Mouse (Mus musculus): ENCODE measurements at regions not wholly inside any gene's neighbourhood (a gene's known extent, or its start where the extent isn't known, plus 50 kb on each side); places are given as distances from the start of the nearest gene placed in this dataset.

DNA sequence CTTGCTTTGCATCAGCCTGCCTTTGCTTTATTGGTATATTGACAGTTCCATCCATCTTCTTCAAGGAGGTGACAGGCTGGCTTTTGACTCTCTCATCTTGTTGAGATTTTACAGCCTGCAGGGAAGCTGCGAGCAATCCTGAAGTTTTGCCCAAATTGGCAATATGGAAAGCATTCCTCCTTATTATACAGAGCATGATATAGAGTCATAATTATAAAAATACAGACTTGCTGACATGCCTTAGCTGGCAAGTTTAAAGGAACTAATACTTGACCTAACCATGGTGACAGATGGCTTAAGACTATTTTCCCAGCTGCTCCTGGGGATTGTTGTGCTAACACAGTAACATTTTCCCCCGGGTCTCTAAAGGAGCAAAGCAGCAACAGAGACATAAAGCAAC, 1078.6 kb upstream of the Sel1l start:
- H3K36me3 ChIP-seq (ENCODE audit: control insufficient read depth, insufficient read depth, low read length), result no peaks in the 10 kb centered on the region
- H3K4me1 ChIP-seq (replicated peaks; ENCODE audit: control insufficient read depth, insufficient read depth), result no peaks in the 10 kb centered on the region
- no peaks in the 10 kb centered on the region for H3K9me3 ChIP-seq (ENCODE audit: control insufficient read depth, low read length)
- no peak overlapping the region for H3K4me2 ChIP-seq (replicated peaks; ENCODE audit: low read depth)
- DNase-seq (ENCODE audit: low spot score) (no peak), ATAC-seq (ENCODE audit: low FRiP score, low TSS enrichment) (no peak)
- no peak overlapping the region for H3K9ac ChIP-seq (ENCODE audit: low read length)
- TF ChIP-seq CTCF (IDR thresholded peaks at IDR 0.05; ENCODE audit: low read depth), result no peak
- no peak for TF ChIP-seq EP300 (optimal IDR thresholded peaks at IDR 0.05)
- no peak overlapping the region for H3K27ac ChIP-seq (replicated peaks)
- H3K4me3 ChIP-seq (ENCODE audit: low read depth, low read length), result no peak overlapping the region
- 40% methylated on average over 2 of the region's 2 CpGs for WGBS
- no peaks in the 10 kb centered on the region for H3K27me3 ChIP-seq (ENCODE audit: control insufficient read depth, insufficient read depth, low read length)

DNA sequence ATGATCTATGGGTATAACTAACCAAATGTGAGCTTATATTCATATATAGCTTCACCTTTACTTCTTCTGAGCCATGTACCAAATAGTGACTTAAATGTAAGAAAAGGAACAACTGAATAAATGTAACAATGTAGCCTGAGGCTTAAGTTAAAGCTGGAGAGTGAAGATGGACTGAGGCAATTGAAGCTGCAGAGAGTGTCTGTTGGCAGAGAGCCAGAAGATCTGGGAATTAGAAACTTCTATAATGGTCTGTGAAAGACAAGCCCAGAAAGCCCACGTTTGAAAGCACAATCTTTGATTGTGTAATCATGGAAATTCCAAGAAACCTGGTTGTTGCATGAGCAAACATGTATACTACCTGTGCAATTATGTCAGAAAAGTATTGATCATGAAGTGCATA, 1078.0 kb upstream of the Sel1l start:
- Histone ChIP-seq H3K4me1 (replicated peaks; ENCODE audit: control insufficient read depth, insufficient read depth) (no peaks in the 10 kb centered on the region), H3K9me3 (ENCODE audit: control insufficient read depth, low read length) (no peaks in the 10 kb centered on the region), H3K27ac (replicated peaks) (no peak overlapping the region), H3K9ac (ENCODE audit: low read length) (no peak overlapping the region), H3K27me3 (ENCODE audit: control insufficient read depth, insufficient read depth, low read length) (no peaks in the 10 kb centered on the region), H3K4me2 (replicated peaks; ENCODE audit: low read depth) (no peak overlapping the region), H3K4me3 (ENCODE audit: low read depth, low read length) (no peak overlapping the region), H3K36me3 (ENCODE audit: control insufficient read depth, insufficient read depth, low read length) (no peaks in the 10 kb centered on the region)
- DNase-seq (ENCODE audit: low spot score), result no peak
- 3% methylated on average over 1 of the region's 1 CpGs for WGBS
- TF ChIP-seq CTCF (IDR thresholded peaks at IDR 0.05; ENCODE audit: low read depth) (no peak), EP300 (optimal IDR thresholded peaks at IDR 0.05) (no peak)
- ATAC-seq (ENCODE audit: low FRiP score, low TSS enrichment), result no peak

DNA sequence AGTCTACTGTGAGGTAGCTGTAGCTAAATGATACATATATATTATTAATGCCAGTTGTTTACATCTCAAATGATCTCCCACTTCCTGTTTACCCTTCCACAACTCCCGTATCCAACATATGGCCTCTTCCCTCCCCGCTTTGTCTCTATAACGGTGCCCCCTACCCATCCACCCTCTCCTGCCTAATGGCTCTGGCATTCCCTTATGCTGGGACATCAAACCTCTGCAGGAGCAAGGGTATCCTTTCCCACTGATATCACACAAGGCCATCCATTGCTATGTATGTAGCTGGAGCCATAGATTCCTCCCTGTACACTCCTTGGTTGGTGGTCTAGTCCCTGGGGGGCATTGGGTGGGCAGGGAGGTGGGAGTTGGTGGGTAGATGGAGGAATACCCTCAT, 1071.0 kb upstream of the Sel1l start:
- H3K4me1 ChIP-seq (replicated peaks; ENCODE audit: control insufficient read depth, insufficient read depth), result no peaks in the 10 kb centered on the region
- no peak overlapping the region for H3K27ac ChIP-seq (replicated peaks)
- H3K4me3 ChIP-seq (ENCODE audit: low read depth, low read length), result no peak overlapping the region
- TF ChIP-seq EP300 (optimal IDR thresholded peaks at IDR 0.05), result no peak
- no peak for TF ChIP-seq CTCF (IDR thresholded peaks at IDR 0.05; ENCODE audit: low read depth)
- no peaks in the 10 kb centered on the region for H3K9me3 ChIP-seq (ENCODE audit: control insufficient read depth, low read length)
- no peak overlapping the region for H3K4me2 ChIP-seq (replicated peaks; ENCODE audit: low read depth)
- no peaks in the 10 kb centered on the region for H3K36me3 ChIP-seq (ENCODE audit: control insufficient read depth, insufficient read depth, low read length)
- DNase-seq (ENCODE audit: low spot score), result no peak
- no peaks in the 10 kb centered on the region for H3K27me3 ChIP-seq (ENCODE audit: control insufficient read depth, insufficient read depth, low read length)
- 76% methylated on average over 3 of the region's 3 CpGs for WGBS
- no peak overlapping the region for H3K9ac ChIP-seq (ENCODE audit: low read length)
- ATAC-seq (ENCODE audit: low FRiP score, low TSS enrichment), result no peak

DNA sequence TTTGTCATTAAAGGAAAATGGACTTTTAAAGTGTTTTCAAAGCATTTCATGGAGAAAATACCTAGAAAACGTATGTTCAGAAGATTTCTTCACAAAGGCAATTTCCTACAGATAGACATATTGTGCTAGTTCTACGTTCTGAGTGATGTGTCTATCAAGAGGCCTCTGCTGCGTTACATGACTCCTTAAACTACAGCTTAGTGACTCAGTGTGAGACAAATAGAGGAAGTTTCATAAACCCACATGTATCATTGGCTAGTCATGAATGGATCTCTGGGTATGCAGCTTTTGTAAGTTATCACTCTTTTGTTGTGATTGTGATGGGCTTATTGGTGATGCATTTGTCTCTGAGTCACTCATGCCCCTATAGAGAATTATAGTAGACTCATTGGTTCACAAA, 1067.3 kb upstream of the Sel1l start:
- TF ChIP-seq EP300 (optimal IDR thresholded peaks at IDR 0.05) (no peak), CTCF (IDR thresholded peaks at IDR 0.05; ENCODE audit: low read depth) (no peak)
- Histone ChIP-seq H3K27ac (replicated peaks) (no peak overlapping the region), H3K4me1 (replicated peaks; ENCODE audit: control insufficient read depth, insufficient read depth) (no peaks in the 10 kb centered on the region), H3K4me3 (ENCODE audit: low read depth, low read length) (no peak overlapping the region), H3K36me3 (ENCODE audit: control insufficient read depth, insufficient read depth, low read length) (no peaks in the 10 kb centered on the region), H3K27me3 (ENCODE audit: control insufficient read depth, insufficient read depth, low read length) (no peaks in the 10 kb centered on the region), H3K9ac (ENCODE audit: low read length) (no peak overlapping the region), H3K4me2 (replicated peaks; ENCODE audit: low read depth) (no peak overlapping the region), H3K9me3 (ENCODE audit: control insufficient read depth, low read length) (no peaks in the 10 kb centered on the region)
- WGBS, result 72% methylated on average over 3 of the region's 3 CpGs
- ATAC-seq (ENCODE audit: low FRiP score, low TSS enrichment) (no peak), DNase-seq (ENCODE audit: low spot score) (no peak)

DNA sequence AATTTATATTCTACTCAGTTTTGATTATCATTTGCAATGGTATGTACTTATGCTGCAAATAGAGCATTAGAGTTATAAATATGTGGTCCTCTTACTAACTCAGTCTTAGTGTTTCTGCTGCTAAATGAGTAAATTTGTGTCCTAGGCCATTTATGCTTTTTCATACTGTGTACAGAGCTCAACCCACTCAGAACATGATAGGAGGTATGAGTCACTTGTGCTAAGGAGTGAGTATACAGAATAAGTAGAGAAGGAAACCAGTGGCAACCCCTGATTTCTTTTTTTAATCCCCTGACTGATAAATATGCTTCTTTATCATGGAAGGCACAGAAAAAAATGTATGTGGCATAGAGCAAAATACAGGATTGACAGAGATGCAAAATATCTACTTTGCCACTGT, 1066.8 kb upstream of the Sel1l start:
- Histone ChIP-seq H3K4me1 (replicated peaks; ENCODE audit: control insufficient read depth, insufficient read depth) (no peaks in the 10 kb centered on the region), H3K4me3 (ENCODE audit: low read depth, low read length) (no peak overlapping the region), H3K27me3 (ENCODE audit: control insufficient read depth, insufficient read depth, low read length) (no peaks in the 10 kb centered on the region), H3K36me3 (ENCODE audit: control insufficient read depth, insufficient read depth, low read length) (no peaks in the 10 kb centered on the region), H3K9ac (ENCODE audit: low read length) (no peak overlapping the region), H3K27ac (replicated peaks) (no peak overlapping the region), H3K9me3 (ENCODE audit: control insufficient read depth, low read length) (no peaks in the 10 kb centered on the region), H3K4me2 (replicated peaks; ENCODE audit: low read depth) (no peak overlapping the region)
- DNase-seq (ENCODE audit: low spot score) (no peak), ATAC-seq (ENCODE audit: low FRiP score, low TSS enrichment) (no peak)
- TF ChIP-seq CTCF (IDR thresholded peaks at IDR 0.05; ENCODE audit: low read depth) (no peak), EP300 (optimal IDR thresholded peaks at IDR 0.05) (no peak)

DNA sequence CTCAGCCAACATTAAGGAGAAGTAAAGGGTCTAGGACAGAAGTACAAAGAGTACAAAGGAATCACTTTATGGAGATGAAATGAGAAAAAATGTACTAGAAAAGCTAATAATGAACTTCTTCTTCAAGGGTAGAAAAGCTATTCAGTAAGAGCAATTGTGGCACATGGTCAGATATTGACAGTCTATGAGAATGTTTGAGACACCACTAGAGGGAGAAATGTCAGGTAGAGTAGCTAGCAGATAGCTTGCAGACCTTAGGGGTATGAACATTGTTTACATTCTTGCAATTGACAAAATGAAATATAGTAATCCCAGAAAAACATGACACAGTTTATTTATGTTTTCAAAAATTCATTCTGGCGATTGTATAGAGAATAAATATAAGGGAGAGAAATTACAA, 1066.2 kb upstream of the Sel1l start:
- no peak for ATAC-seq (ENCODE audit: low FRiP score, low TSS enrichment)
- TF ChIP-seq EP300 (optimal IDR thresholded peaks at IDR 0.05), result no peak
- TF ChIP-seq CTCF (IDR thresholded peaks at IDR 0.05; ENCODE audit: low read depth), result no peak
- H3K9ac ChIP-seq (ENCODE audit: low read length), result no peak overlapping the region

More for the DNA sequence above, 1066.2 kb upstream of the Sel1l start:
- H3K4me3 ChIP-seq (ENCODE audit: low read depth, low read length), result no peak overlapping the region
- H3K9me3 ChIP-seq (ENCODE audit: control insufficient read depth, low read length), result no peaks in the 10 kb centered on the region
- H3K27ac ChIP-seq (replicated peaks), result no peak overlapping the region
- H3K4me2 ChIP-seq (replicated peaks; ENCODE audit: low read depth), result no peak overlapping the region
- no peaks in the 10 kb centered on the region for H3K36me3 ChIP-seq (ENCODE audit: control insufficient read depth, insufficient read depth, low read length)
- H3K4me1 ChIP-seq (replicated peaks; ENCODE audit: control insufficient read depth, insufficient read depth), result no peaks in the 10 kb centered on the region
- no peaks in the 10 kb centered on the region for H3K27me3 ChIP-seq (ENCODE audit: control insufficient read depth, insufficient read depth, low read length)
- no peak for DNase-seq (ENCODE audit: low spot score)
- WGBS, result 49% methylated on average over 1 of the region's 1 CpGs
